Mouse (Mus musculus): ENCODE measurements around the gene Rnf121.

- TF ChIP-seq CTCF (IDR thresholded peaks at IDR 0.05; ENCODE audit: control insufficient read depth, insufficient read depth, insufficient read length) = no peak
- TF ChIP-seq MYOD1 (IDR thresholded peaks at IDR 0.05; ENCODE audit: control insufficient read depth, insufficient read length, low read depth) = no peak
- TF ChIP-seq MAX (IDR thresholded peaks at IDR 0.05) = no peak
These were observed 94.9 kb downstream of the Rnf121 start for GRCm38 (mm10) chr7:101970429-101970775.
